Mouse (Mus musculus): ENCODE results near the gene Thg1l. TPM values are rescaled to one million over a fixed set of nuclear protein-coding genes. Genes with fewer than 3 reads are reported as not detected.

Thg1l gene
- polyA plus RNA-seq, 1 experiment from 2014 or later = 15.9 TPM

DNA sequence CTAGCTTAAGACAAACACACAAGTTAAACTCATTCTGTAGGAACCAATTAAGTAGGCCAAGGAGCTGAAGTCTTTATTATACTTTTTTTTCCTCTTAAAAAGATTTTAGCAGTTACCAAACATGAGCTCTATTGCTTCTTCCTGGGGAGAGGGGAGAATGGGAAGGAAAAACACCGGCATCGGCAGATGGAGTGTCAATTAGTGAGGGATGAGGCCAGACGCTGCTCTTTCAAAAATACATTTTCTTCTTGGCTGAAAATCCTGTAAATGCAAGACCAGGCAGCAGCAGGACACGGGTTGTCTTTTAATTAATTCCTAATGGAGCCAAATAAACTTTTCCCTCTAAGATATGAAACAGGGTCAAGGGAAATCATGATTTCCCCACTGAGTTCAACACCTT is 8.5 kb downstream of the Thg1l start:
- 88% methylated on average over 4 of the region's 4 CpGs for WGBS
- DNase-seq (ENCODE audit: extremely low spot score, low spot score) = no peak
- Histone ChIP-seq H3K27me3 (ENCODE audit: poor library complexity, severe bottlenecking) (no peaks in the 10 kb centered on the region), H3K27ac (no peak overlapping the region), H3K9me3 (no peaks in the 10 kb centered on the region), H3K4me3 (no peak overlapping the region), H3K4me1 (peaks cover 21% of the 10 kb centered on the region), H3K36me3 (replicated peaks) (peaks cover 41% of the 10 kb centered on the region)

- Histone ChIP-seq H3K27me3 (ENCODE audit: poor library complexity, severe bottlenecking) (no peaks in the 10 kb centered on the region), H3K9me3 (no peaks in the 10 kb centered on the region), H3K27ac (peak within 1 kb of the TSS; percentile 92), H3K4me1 (peaks cover 21% of the 10 kb centered on the region), H3K36me3 (replicated peaks) (peaks cover 32% of the 10 kb centered on the region), H3K4me3 (peak within 1 kb of the TSS; percentile 67)
- under 1% methylated on average over 55 of the region's 55 CpGs for WGBS
- DNase-seq (ENCODE audit: extremely low spot score, low spot score) = peak; percentile 94
Observed at GRCm38 (mm10) chr11:45944643-45945156, 10.6 kb downstream of the Thg1l start, which contains the start of gene Lsm11. Gene Lsm11, minus strand, starts transcription at chr11:45944935.

DNA sequence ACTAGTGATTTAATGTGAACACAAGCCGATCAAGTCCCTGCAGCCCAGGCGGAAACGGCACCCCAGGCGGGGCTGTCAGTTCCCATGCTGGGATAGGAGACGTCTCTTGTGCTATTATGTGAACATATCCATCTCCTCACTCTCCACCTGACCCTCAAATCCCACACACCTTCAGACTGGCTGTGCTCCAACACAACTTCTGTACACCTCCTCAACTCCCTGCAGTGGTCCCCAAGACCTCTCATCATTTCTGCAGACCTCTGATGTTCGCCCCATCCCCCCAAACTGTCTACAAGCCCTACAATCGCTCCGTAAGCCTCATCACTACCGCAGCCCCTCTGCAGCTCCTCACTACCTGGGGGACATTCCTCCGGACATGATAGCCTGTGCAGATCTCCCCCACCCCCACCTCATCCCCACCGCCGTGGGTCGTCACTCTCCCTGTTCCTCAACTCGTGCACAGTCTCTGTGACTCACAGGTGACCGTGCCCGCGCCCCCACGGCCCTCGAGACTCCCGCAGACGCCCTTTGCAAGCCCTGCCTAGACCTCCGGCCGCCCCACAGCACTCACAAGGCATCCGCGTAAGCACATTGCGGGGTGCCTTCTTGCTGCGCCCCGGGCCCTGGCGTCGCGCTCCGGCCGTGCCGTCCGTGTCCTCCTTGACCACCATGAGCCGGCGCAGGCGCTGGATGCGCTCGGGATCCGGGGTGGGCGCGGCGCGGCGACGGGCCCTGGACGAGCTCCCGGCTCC is 11.2 kb downstream of the Thg1l start:
- Histone ChIP-seq H3K4me1 (peaks cover 21% of the 10 kb centered on the region), H3K27ac (peak overlapping the region; percentile 92), H3K4me3 (peak overlapping the region; percentile 67), H3K36me3 (replicated peaks) (peaks cover 26% of the 10 kb centered on the region), H3K9me3 (no peaks in the 10 kb centered on the region), H3K27me3 (ENCODE audit: poor library complexity, severe bottlenecking) (no peaks in the 10 kb centered on the region)
- under 1% methylated on average over 49 of the region's 49 CpGs for WGBS
- peak; percentile 33 for DNase-seq (ENCODE audit: extremely low spot score, low spot score)

- 84% methylated on average over 7 of the region's 7 CpGs for WGBS
- DNase-seq (ENCODE audit: extremely low spot score, low spot score) = no peak
- H3K4me1 ChIP-seq = peaks cover 21% of the 10 kb centered on the region
- no peaks in the 10 kb centered on the region for H3K9me3 ChIP-seq
- no peaks in the 10 kb centered on the region for H3K27me3 ChIP-seq (ENCODE audit: poor library complexity, severe bottlenecking)
- H3K27ac ChIP-seq = no peak overlapping the region
- H3K4me3 ChIP-seq = peak overlapping the region; percentile 67
- H3K36me3 ChIP-seq (replicated peaks) = peaks cover 21% of the 10 kb centered on the region
Observed at GRCm38 (mm10) chr11:45943108-45943705, 12.1 kb downstream of the Thg1l start.

GRCm38 (mm10) chr11:45942281-45942680 is 13.0 kb downstream of the Thg1l start:
- Histone ChIP-seq H3K4me3 (no peak overlapping the region), H3K27me3 (ENCODE audit: poor library complexity, severe bottlenecking) (no peaks in the 10 kb centered on the region), H3K9me3 (no peaks in the 10 kb centered on the region), H3K4me1 (peaks cover 21% of the 10 kb centered on the region), H3K27ac (no peak overlapping the region), H3K36me3 (replicated peaks) (peaks cover 21% of the 10 kb centered on the region)
- 91% methylated on average over 7 of the region's 7 CpGs for WGBS
- no peak for DNase-seq (ENCODE audit: extremely low spot score, low spot score)

GRCm38 (mm10) chr11:45938917-45939316 is 16.4 kb downstream of the Thg1l start:
- H3K4me1 ChIP-seq = peaks cover 12% of the 10 kb centered on the region

GRCm38 (mm10) chr11:45937478-45937877 is 17.8 kb downstream of the Thg1l start:
- WGBS = 94% methylated on average over 8 of the region's 8 CpGs

More at GRCm38 (mm10) chr11:45938917-45939316, 16.4 kb downstream of the Thg1l start:
- 96% methylated on average over 8 of the region's 8 CpGs for WGBS
- DNase-seq (ENCODE audit: extremely low spot score, low spot score) = no peak
- Histone ChIP-seq H3K27ac (no peak overlapping the region), H3K36me3 (replicated peaks) (peaks cover 55% of the 10 kb centered on the region), H3K27me3 (ENCODE audit: poor library complexity, severe bottlenecking) (no peaks in the 10 kb centered on the region), H3K4me3 (no peak overlapping the region), H3K9me3 (no peaks in the 10 kb centered on the region)

GRCm38 (mm10) chr11:45932771-45933170 is 22.5 kb downstream of the Thg1l start:
- Histone ChIP-seq H3K27me3 (ENCODE audit: poor library complexity, severe bottlenecking) (no peaks in the 10 kb centered on the region), H3K4me1 (no peaks in the 10 kb centered on the region), H3K27ac (no peak overlapping the region), H3K9me3 (no peaks in the 10 kb centered on the region), H3K36me3 (replicated peaks) (peaks cover 75% of the 10 kb centered on the region), H3K4me3 (no peak overlapping the region)
- WGBS = 94% methylated on average over 10 of the region's 10 CpGs
- no peak for DNase-seq (ENCODE audit: extremely low spot score, low spot score)

More at GRCm38 (mm10) chr11:45937478-45937877, 17.8 kb downstream of the Thg1l start:
- no peak overlapping the region for H3K4me3 ChIP-seq
- no peaks in the 10 kb centered on the region for H3K9me3 ChIP-seq
- peaks cover 69% of the 10 kb centered on the region for H3K36me3 ChIP-seq (replicated peaks)
- H3K27ac ChIP-seq = no peak overlapping the region
- H3K27me3 ChIP-seq (ENCODE audit: poor library complexity, severe bottlenecking) = no peaks in the 10 kb centered on the region
- H3K4me1 ChIP-seq = no peaks in the 10 kb centered on the region; the same call in 1 of the 2 replicates
- DNase-seq (ENCODE audit: extremely low spot score, low spot score) = no peak

DNA sequence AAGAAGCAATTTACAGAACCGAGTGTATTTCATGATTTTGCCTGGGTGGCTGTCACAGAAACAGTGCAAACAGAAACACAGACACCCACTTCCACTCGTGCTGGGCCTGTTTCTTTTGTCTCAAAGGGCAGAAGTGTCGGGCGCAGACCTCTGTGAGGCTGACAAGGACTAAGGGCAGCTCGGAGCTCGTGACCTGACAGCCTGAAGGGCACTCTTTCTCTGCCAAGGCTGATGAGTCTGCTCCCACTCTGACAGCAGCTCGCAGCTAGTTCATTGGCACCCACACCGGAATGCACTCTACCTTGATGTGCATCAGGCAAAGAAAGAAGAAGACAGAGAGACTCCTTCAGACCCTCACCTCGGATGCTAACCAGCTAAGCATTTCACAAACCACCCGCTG is 25.8 kb downstream of the Thg1l start:
- no peak overlapping the region for H3K4me3 ChIP-seq
- H3K36me3 ChIP-seq (replicated peaks) = peaks cover 43% of the 10 kb centered on the region
- no peaks in the 10 kb centered on the region for H3K9me3 ChIP-seq
- no peak overlapping the region for H3K27ac ChIP-seq
- peaks cover 14% of the 10 kb centered on the region for H3K4me1 ChIP-seq
- WGBS = 90% methylated on average over 10 of the region's 10 CpGs
- no peak for DNase-seq (ENCODE audit: extremely low spot score, low spot score)
- no peaks in the 10 kb centered on the region for H3K27me3 ChIP-seq (ENCODE audit: poor library complexity, severe bottlenecking)

GRCm38 (mm10) chr11:45927456-45927855 is 27.8 kb downstream of the Thg1l start:
- peaks cover 22% of the 10 kb centered on the region for H3K36me3 ChIP-seq (replicated peaks)
- no peak overlapping the region for H3K27ac ChIP-seq
- no peak for DNase-seq (ENCODE audit: extremely low spot score, low spot score)
- H3K9me3 ChIP-seq = no peaks in the 10 kb centered on the region
- 65% methylated on average over 5 of the region's 5 CpGs for WGBS
- H3K4me3 ChIP-seq = no peak overlapping the region
- H3K27me3 ChIP-seq (ENCODE audit: poor library complexity, severe bottlenecking) = no peaks in the 10 kb centered on the region
- peaks cover 15% of the 10 kb centered on the region for H3K4me1 ChIP-seq

GRCm38 (mm10) chr11:45926640-45927082 is 28.6 kb downstream of the Thg1l start:
- Histone ChIP-seq H3K27me3 (ENCODE audit: poor library complexity, severe bottlenecking) (no peaks in the 10 kb centered on the region), H3K36me3 (replicated peaks) (peaks cover 15% of the 10 kb centered on the region), H3K4me3 (peak overlapping the region; percentile 50), H3K9me3 (no peaks in the 10 kb centered on the region), H3K27ac (peak overlapping the region; percentile 83), H3K4me1 (peaks cover 22% of the 10 kb centered on the region)
- DNase-seq (ENCODE audit: extremely low spot score, low spot score) = peak; percentile 83
- WGBS = under 1% methylated on average over 9 of the region's 9 CpGs

DNA sequence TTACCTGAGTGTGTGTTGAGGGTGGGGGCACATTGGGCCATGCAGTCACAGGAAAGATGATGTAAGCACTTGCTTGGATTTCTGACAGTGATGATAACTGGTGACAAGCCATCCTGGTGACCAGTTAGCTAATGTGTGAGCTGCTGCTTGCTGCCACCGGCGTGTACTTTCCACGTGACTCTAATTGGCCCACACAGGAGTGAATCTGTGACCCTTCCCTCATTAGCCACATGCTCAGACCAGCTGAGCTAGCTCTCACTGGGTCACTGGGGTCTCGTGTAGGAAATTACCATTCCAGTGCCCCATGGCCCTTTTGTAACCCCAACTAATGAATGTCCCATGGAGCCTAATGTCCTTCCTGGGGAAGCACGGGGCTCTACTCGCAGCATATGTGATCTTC is 29.9 kb downstream of the Thg1l start:
- Histone ChIP-seq H3K4me1 (peaks cover 33% of the 10 kb centered on the region), H3K27ac (no peak overlapping the region), H3K4me3 (no peak overlapping the region), H3K9me3 (no peaks in the 10 kb centered on the region), H3K27me3 (ENCODE audit: poor library complexity, severe bottlenecking) (no peaks in the 10 kb centered on the region), H3K36me3 (replicated peaks) (peaks cover 10% of the 10 kb centered on the region)
- 53% methylated on average over 6 of the region's 6 CpGs for WGBS
- DNase-seq (ENCODE audit: extremely low spot score, low spot score) = no peak

DNA sequence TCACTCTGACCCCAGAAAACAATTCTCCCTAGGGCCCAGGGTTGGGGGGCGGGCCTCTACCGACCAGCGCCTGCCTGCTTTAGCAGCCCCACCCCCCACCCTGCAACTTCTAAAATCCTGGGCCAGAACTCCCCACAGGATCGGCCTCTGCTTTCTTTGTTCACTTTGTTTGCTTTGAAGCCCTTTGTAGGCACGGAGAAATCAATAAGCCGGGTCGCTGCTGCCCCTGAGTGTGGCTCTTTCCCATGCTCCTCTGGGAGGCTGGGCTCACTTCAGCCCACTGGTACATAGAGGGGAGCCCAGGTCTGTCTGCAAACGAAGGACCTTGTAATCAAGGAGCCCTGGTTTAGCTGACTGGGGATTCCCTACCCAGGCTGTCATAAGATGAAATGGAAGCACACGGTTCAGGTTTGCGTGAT is 33.8 kb downstream of the Thg1l start:
- Histone ChIP-seq H3K27me3 (ENCODE audit: poor library complexity, severe bottlenecking) (no peaks in the 10 kb centered on the region), H3K36me3 (replicated peaks) (no peaks in the 10 kb centered on the region), H3K27ac (peak overlapping the region; percentile 72), H3K4me3 (peak overlapping the region; percentile 26), H3K9me3 (no peaks in the 10 kb centered on the region), H3K4me1 (peaks cover 32% of the 10 kb centered on the region)
- peak; percentile 57 for DNase-seq (ENCODE audit: extremely low spot score, low spot score)
- 8% methylated on average over 10 of the region's 10 CpGs for WGBS

Data from forebrain, embryonic 10.5 days (tissue).